Mouse (Mus musculus) brain, embryonic 14.5 days (tissue): Measurements from ENCODE around the gene Elavl4.

Experiments used
- CTCF ChIP-seq: fragments of 200-500 bp; IDR thresholded peaks from 2 replicates; pipeline ENCODE4 v1.5.1; 2012; ENCODE audit warnings: inconsistent platforms, mild to moderate bottlenecking, moderate library complexity, borderline replicate concordance; ENCODE audit not compliant: insufficient read depth, insufficient read length; ENCODE audit errors: extremely low read depth
- POLR2A ChIP-seq: fragments of 200-500 bp; IDR thresholded peaks from 2 replicates; pipeline ENCODE4 v1.6.1; 2012; ENCODE audit warnings: mild to moderate bottlenecking, inconsistent platforms, borderline replicate concordance; ENCODE audit not compliant: poor library complexity, insufficient read depth, insufficient read length, severe bottlenecking; ENCODE audit errors: extremely low read depth

- TF ChIP-seq CTCF = no peak
- no peak for TF ChIP-seq POLR2A
Observed at GRCm38 (mm10) chr4:110217553-110217952, 134.2 kb downstream of the Elavl4 start.
